Mouse (Mus musculus) heart, adult 11 months (tissue): ENCODE data around the gene Aasdh.
"Not testable (repeated sequence)": the region's sequence is repeated elsewhere in the genome, so short reads cannot be mapped to it uniquely, and the experiment has no call there.

Experiments
- DNase-seq: peaks from one replicate; pipeline ENCODE4 v3.0.0; 2022

The Aasdh gene

GRCm38 (mm10) chr5:76905405-76906154 lies at the start of gene Aasdh:
Gene Aasdh, minus strand, starts transcription at chr5:76905514.
- DNase-seq, result peak; percentile 99

- DNase-seq, result no peak
Measured at GRCm38 (mm10) chr5:76954271-76954900, 49.1 kb upstream of the Aasdh start.

DNA sequence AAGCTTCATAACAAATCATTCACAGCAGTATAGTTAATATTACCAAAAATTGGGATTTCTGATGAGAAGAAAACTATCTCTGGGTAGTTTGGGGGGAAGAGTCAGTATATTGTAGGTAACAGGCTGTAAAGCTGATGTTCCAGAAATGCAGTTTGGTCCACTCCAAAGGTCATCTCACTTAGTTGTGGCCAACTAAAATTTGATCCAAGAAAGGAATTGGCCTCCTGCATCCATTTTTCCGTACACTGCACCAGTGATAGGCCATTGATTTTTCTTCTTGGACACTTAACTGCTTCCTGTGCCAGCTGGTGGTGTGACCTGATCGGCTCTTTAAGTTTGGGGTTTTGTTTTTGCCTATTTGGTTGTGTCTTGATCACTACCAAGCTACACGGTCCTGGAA lies 48.5 kb upstream of the Aasdh start:
- no peak for DNase-seq

DNA sequence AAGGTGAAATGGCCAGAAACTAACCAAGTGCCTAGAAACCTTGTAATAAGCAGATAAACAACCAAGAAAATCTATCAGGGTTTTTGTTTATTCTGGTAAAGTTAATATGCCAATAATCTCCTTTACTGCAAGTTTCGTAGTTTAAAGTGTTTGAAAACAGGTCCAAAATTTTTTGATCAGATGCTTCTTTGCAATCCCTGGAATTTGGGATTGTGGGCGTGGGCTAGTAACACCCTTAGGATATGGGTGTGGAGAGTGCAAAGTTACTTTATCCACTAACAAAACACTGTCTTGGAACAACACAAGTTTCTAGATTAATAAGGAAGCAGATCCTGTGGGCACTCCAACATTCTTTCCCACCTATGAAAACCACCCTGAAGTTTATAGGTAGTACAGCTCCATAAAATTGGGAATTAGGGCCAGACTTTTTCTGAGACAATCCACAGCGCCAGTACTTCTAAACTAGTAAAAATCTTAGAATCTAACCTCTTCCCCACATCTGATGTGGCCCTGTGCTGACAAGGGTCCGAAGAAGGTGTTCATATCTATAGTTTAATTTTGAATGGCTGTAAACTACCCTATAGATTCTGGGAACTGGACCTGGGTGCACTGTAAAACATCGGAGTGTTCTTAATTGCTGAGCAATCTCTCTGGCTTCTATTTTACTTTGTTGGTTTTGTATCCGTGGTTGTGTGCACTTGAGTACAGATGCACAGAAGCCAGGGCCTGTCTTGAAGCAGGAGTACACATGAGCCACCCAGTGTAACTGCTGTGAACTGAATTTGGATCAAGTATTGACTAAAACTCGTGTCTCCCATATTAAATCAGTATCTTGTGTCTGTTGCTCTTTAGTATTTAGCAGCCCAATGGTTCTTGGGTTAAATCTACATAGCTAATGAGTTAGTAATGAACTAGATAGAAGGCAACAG lies 47.1 kb upstream of the Aasdh start:
- peak; percentile 82 for DNase-seq

GRCm38 (mm10) chr5:76951106-76952027 lies 46.1 kb upstream of the Aasdh start, which contains the start of the genes Paics and Ppat:
Gene Paics, plus strand, starts transcription at chr5:76951307.
Gene Ppat, minus strand, starts transcription at chr5:76951578.
- DNase-seq, result peak; percentile 100

GRCm38 (mm10) chr5:76950343-76951105 lies 45.2 kb upstream of the Aasdh start:
- DNase-seq, result no peak

DNA sequence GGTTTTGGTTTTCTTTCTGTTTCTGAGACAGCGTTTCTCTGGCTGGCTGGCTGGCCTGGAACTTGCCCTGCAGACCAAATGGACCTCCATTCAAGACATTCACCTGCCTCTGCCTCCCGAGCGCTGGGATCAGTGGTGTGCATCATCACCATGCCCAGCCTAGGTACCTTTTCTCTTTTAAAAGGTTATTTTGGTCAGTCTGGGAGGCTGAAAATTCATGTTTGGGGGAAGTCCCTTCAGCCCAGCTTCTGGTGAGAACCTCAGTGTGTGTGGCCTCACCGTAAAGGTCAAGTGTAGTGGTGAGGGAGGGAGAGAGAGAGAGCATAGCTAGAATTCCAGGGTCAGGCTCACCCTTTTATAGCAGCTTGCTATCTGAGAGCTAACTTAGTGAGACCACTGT lies 42.4 kb upstream of the Aasdh start:
- DNase-seq, result peak; percentile 76

DNA sequence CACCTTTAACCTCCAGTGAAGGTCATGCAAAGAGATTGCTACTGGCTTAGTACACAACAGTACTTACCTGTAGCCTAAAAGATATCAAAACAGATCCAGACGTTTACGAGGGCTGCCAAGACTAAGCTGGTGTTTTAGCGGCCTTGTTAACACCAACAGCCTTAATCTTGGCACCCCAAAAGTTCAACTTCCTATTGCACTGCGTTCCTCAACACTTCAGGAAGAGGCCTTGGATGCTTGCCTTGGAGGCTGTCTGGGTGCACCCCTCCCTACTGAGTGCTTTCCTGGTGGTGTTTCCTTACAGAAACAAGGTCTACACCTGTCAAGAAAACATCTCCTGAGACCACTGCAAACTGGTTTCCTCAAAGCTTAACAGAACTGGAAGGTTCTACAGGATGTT lies 41.8 kb upstream of the Aasdh start:
- peak; percentile 90 for DNase-seq

DNA sequence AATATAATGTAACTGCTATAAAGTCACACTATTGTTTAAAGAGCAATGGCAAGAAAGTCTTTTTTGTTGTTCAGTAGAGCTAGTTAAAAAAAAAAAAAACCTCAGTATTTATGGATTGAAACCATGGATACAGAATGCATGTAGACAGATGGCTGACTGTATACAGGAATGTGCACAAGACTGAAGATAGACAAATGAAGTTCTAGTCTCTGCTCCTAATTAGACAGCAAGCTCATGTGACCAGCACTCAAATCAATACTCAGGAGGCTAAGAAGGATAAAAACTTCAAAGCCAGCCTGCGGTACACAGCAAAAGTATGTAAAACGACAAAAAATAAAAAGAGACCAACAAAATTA lies 40.3 kb upstream of the Aasdh start:
- DNase-seq, result no peak

DNA sequence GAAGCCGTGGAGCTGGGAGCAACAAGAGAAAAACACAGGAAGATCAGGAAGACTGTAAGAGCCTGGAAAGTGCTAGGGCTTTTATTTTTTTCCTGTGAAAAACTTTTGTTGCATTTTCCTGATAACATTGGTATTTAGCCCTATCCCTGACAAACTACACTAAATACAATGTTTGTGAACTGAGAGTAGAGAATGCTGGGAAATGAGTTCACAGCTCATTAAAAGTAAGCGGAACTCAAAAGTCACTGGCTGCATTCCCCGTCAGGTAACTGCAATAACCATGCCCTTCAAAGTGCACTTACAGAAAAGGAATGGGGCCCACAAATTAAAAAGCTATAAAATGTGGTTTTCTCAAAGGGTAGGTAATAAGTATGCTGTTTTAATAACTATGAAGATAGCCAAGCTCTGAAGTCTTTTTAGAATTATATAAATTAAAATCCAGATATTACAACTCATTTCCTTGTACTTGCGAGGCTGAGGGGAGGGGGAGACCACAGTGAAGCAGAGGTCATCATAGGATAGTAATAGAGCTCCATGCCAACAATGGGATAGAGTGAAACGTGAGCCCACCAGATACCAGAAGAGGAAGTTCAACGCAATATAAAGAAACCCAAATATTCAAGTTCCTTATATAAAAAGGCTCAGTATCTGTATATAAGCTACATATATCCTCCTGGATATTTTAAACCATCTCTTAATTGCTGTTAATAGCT lies 39.8 kb upstream of the Aasdh start:
- no peak for DNase-seq

DNA sequence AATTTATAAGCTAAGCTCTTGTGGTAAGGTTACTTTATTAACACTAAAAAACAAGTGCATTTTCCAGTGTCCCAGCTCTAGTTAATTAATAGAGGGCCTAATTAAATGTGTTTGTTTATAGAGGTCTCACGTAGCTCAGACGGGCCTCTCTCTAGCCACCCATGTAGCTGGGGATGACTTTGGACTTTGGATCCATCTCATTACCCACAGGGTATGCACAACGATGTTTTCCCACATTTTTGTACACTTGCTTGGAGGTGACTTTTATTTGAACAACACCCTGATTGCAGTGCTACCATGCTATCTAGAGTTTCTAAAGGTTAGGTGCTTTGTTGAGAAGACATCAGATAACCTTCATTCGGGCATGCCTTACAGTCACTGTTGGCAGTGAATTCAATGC lies 37.2 kb upstream of the Aasdh start:
- no peak for DNase-seq

DNA sequence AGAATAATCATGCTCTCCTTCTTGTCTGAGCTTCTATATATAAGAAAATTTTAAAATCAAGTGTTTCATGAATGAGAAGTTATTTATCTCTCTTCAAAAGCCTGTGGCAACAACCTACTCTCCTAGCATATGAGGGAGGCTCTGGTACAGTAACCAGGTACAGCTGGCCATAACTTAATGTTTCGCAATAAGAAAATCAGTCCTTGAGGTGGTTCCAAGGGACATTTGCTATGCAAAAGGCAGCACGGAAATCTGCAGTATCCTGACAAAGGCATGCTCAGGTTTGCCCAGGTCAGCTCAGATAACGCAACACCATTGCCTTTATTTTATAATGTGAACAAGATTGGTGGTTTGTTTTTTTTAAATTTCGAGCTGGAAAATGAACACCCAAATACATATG lies 36.7 kb upstream of the Aasdh start:
- DNase-seq, result no peak

DNA sequence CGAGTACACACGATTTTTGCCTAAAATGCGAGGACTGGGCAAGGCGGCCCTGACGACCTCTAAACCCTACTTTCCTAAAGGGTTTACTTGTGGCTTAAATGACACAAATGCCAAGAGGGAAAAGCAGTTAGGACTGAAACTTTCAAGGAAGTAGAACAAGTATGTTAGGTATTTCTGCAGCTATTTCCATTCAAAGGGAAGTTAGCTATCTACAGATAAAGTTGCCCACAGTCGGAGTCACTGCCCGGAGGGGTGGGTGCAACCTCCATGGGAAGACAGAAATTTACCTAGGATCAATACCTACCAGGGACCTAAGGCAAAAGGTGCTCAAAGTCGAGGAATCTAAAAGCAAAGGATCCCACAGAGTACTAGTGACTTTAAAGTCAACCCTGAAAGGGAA lies 34.4 kb upstream of the Aasdh start:
- no peak for DNase-seq

- DNase-seq, result peak; percentile 95
Measured at GRCm38 (mm10) chr5:76929180-76929877, 24.0 kb upstream of the Aasdh start.

DNA sequence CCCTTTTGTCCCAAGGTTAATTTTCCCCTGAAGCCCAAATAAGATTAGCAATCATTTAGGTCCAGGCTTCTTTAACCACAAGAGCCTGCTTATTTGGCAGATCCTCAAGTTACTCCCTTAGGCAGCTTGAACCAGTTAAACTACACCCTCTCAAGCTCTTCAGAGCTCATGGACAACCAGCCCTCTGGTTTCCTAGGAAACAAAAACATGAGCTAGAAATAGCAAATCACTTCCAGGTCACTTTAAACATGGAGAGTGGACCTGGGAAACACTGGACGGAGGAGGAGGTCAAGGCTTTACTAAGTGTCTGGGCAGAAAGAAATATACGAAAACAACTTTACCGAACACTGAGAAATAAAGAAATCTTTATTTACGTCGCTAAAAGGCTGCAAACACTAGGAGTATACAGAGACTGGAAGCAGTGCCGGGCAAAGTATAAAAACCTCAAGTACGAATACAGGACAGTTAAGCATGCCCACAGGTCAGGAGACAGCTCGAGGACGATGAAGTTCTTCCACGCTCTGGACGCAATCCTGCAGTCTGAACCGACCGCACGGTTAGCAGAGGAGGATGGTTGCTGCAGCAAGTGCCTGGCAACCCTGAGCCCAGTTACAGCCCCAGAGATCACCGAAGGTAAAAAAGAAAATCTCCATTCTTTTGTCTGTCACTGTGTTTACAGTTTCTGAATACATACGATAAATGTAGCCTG lies 23.0 kb upstream of the Aasdh start:
- peak; percentile 95 for DNase-seq

- DNase-seq, result no peak
Measured at GRCm38 (mm10) chr5:76924296-76924695, 19.0 kb upstream of the Aasdh start.

- peak; percentile 97 for DNase-seq
Measured at GRCm38 (mm10) chr5:76923428-76923827, 18.1 kb upstream of the Aasdh start.

DNA sequence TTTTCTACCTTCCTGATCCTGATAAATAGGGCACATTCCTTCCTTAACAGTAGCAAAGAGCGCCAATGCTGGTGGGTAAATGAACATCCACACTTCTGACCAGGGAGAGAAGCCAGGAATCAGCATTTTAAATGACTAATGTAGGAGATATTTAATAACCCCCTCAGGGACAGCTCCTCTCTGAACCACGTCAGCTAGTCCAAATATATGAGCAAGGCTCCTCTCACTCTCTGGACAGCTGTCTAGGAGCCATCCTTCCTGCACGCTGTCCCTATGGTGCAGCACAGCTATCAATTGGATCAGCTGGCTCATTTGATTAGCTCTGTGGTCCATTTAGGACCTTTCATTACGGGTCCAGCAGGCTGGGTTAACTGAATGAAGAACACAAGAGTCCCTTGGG lies 17.5 kb upstream of the Aasdh start:
- no peak for DNase-seq

- not testable (repeated sequence) for DNase-seq
Measured at GRCm38 (mm10) chr5:76912522-76912921, 7.2 kb upstream of the Aasdh start.

- DNase-seq, result no peak
Measured at GRCm38 (mm10) chr5:76910807-76911206, 5.5 kb upstream of the Aasdh start.
